Comparison of ENCODE assay signal across 8 mouse cellular contexts in the genomic region with DNA sequence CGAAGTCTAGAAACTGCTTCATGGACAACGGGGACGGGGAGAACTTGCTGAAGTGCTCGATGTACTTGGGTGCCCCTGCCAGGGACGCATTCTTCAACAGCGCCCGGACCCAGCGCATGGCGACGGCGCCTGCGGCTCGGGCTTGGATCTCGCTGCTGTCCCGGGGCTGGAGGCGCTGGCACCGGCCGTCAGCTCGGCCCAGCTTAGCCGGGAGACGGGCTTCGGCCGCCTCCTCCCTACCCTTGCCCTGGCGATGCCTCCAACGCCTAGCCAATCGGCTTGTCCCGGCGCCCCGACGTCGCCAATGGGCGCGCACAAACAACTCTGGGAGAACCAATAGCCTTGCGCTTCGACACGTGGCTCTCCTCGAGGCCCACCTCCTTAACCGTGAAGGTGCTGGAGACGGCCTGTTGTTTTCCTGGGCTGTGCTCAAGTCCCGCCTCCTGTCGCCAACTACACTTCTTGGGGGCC. TPM values are rescaled to one million over a fixed set of nuclear protein-coding genes. Genes with fewer than 3 reads are reported as not detected.
DNase-seq lines count a peak whose midpoint lies in the region; ATAC-seq and TF ChIP-seq lines count a peak whose summit lies in the region.

A gene (minus strand): TSS at position 216 of the 471 bp plus-strand sequence.

- no peak for TF ChIP-seq CTCF in MEL (IDR thresholded peaks at IDR 0.05 in 2 of 3, conservative IDR thresholded peaks at IDR 0.05 in 1 of 3; ENCODE audit: control insufficient read depth in 1 of 3, insufficient read depth in 1 of 3, low read depth in 2 of 3, low read length in 3 of 3, poor library complexity in 1 of 3, severe bottlenecking in 1 of 3)
- TF ChIP-seq CTCF in stomach, postnatal 0 days (IDR thresholded peaks at IDR 0.05; ENCODE audit: low read depth): no peak

- no peak within 1 kb of the TSS for H3K27ac ChIP-seq in MEL (ENCODE audit: control insufficient read depth, low read depth, low read length)
- peak within 1 kb of the TSS; percentile 79 for H3K27ac ChIP-seq in forebrain, embryonic 15.5 days (replicated peaks)
- peak within 1 kb of the TSS; percentile 79 for H3K27ac ChIP-seq in liver, embryonic 16.5 days (ENCODE audit: low read length)
- no peak within 1 kb of the TSS for H3K27ac ChIP-seq in neural tube, embryonic 12.5 days
- H3K27ac ChIP-seq in stomach, postnatal 0 days (replicated peaks): peak within 1 kb of the TSS; percentile 92

- H3K4me2 ChIP-seq in forebrain, embryonic 15.5 days (replicated peaks): peak within 1 kb of the TSS; percentile 91
- peak within 1 kb of the TSS; percentile 96 for H3K4me2 ChIP-seq in liver, embryonic 16.5 days (ENCODE audit: low read depth, low read length)
- H3K4me2 ChIP-seq in neural tube, embryonic 12.5 days (replicated peaks): peak within 1 kb of the TSS; percentile 84
- H3K4me2 ChIP-seq in stomach, postnatal 0 days (replicated peaks; ENCODE audit: low read depth): peak within 1 kb of the TSS; percentile 94

- H3K27me3 ChIP-seq in MEL (ENCODE audit: control insufficient read depth in 1 of 2, insufficient read depth in 2 of 2, low read length in 2 of 2): 0 out of 4 replicates have a peak, but pooled peaks cover 0 to 3% of the 10 kb centered on the region in 2 experiments
- H3K27me3 ChIP-seq in forebrain, embryonic 15.5 days: no peaks in the 10 kb centered on the region
- no peaks in the 10 kb centered on the region for H3K27me3 ChIP-seq in liver, embryonic 16.5 days (ENCODE audit: control insufficient read depth, insufficient read depth, low read depth, low read length)
- H3K27me3 ChIP-seq in neural tube, embryonic 12.5 days (replicated peaks): no peaks in the 10 kb centered on the region
- H3K27me3 ChIP-seq in stomach, postnatal 0 days (ENCODE audit: control insufficient read depth, insufficient read depth, low read length): no peaks in the 10 kb centered on the region

- no peak for TF ChIP-seq EP300 in MEL (IDR thresholded peaks at IDR 0.05; ENCODE audit: low read depth in 1 of 2, low read length in 2 of 2)
- peak; percentile 84 for TF ChIP-seq EP300 in stomach, postnatal 0 days (optimal IDR thresholded peaks at IDR 0.05)

- ATAC-seq in forebrain, embryonic 15.5 days (replicated peaks): peak; percentile 97
- ATAC-seq in liver, embryonic 16.5 days (ENCODE audit: low read depth): peak; percentile 99
- peak; percentile 98 for ATAC-seq in neural tube, embryonic 12.5 days (ENCODE audit: low FRiP score, low read depth)
- ATAC-seq in stomach, postnatal 0 days (ENCODE audit: low FRiP score, low TSS enrichment): peak; percentile 95

- peak within 1 kb of the TSS; percentile 74 for H3K4me3 ChIP-seq in MEL (ENCODE audit: control insufficient read depth in 1 of 2, insufficient read depth in 1 of 2, low read depth in 2 of 2, low read length in 2 of 2)
- H3K4me3 ChIP-seq in forebrain, embryonic 15.5 days: peak within 1 kb of the TSS; percentile 86
- peak within 1 kb of the TSS; percentile 78 for H3K4me3 ChIP-seq in liver, embryonic 16.5 days (ENCODE audit: low read depth, low read length)
- H3K4me3 ChIP-seq in neural tube, embryonic 12.5 days: peak within 1 kb of the TSS; percentile 69
- peak within 1 kb of the TSS; percentile 77 for H3K4me3 ChIP-seq in stomach, postnatal 0 days (ENCODE audit: low read depth, low read length)

- H3K9ac ChIP-seq in MEL (ENCODE audit: control insufficient read depth, low read depth, low read length, poor library complexity, severe bottlenecking): peak within 1 kb of the TSS; percentile 72
- peak within 1 kb of the TSS; percentile 64 for H3K9ac ChIP-seq in forebrain, embryonic 15.5 days (replicated peaks)
- H3K9ac ChIP-seq in liver, embryonic 16.5 days (ENCODE audit: low read depth, low read length): peak within 1 kb of the TSS; percentile 81
- H3K9ac ChIP-seq in neural tube, embryonic 12.5 days: peak within 1 kb of the TSS; percentile 64
- H3K9ac ChIP-seq in stomach, postnatal 0 days (ENCODE audit: low read length): peak within 1 kb of the TSS; percentile 88

- no peak for TF ChIP-seq RAD21 in MEL (IDR thresholded peaks at IDR 0.05; ENCODE audit: low read depth, low read length)

- peak; percentile 99 for DNase-seq in MEL (ENCODE audit: low read depth, low spot score)
- peak; percentile 96 to 98 for DNase-seq in cerebellum, adult 18-20 months
- DNase-seq in heart, postnatal 14 days: peak; percentile 95
- peak; percentile 92 for DNase-seq in large intestine, adult 2 months (ENCODE audit: low read depth, low spot score)
- peak; percentile 97 for DNase-seq in stomach, postnatal 0 days (ENCODE audit: low spot score)

- H3K4me1 ChIP-seq in MEL (ENCODE audit: control insufficient read depth in 1 of 2, insufficient read depth in 2 of 2, low read length in 2 of 2): peaks cover 0 to 7% of the 10 kb centered on the region in 2 experiments; a peak in 2 of 4 replicates
- peaks cover 28% of the 10 kb centered on the region for H3K4me1 ChIP-seq in forebrain, embryonic 15.5 days
- H3K4me1 ChIP-seq in liver, embryonic 16.5 days (ENCODE audit: control insufficient read depth, low read depth, low read length): peaks cover 23% of the 10 kb centered on the region
- peaks cover 14% of the 10 kb centered on the region for H3K4me1 ChIP-seq in neural tube, embryonic 12.5 days
- H3K4me1 ChIP-seq in stomach, postnatal 0 days (replicated peaks; ENCODE audit: control insufficient read depth, insufficient read depth): peaks cover 3% of the 10 kb centered on the region

- intact Hi-C loops in heart, postnatal 14 days (cut with DNase I): loop anchor here (5.0 kb wide), 3 partner anchors 64 to 216 kb away; a partner anchor contains a TSS

- H3K36me3 ChIP-seq in MEL (ENCODE audit: control insufficient read depth in 1 of 2, insufficient read depth in 2 of 2, low read length in 2 of 2): no peaks in the 10 kb centered on the region; a peak in 1 of 4 replicates
- no peaks in the 10 kb centered on the region for H3K36me3 ChIP-seq in forebrain, embryonic 15.5 days
- H3K36me3 ChIP-seq in liver, embryonic 16.5 days (ENCODE audit: control insufficient read depth, insufficient read depth): no peaks in the 10 kb centered on the region
- no peaks in the 10 kb centered on the region for H3K36me3 ChIP-seq in neural tube, embryonic 12.5 days
- H3K36me3 ChIP-seq in stomach, postnatal 0 days (ENCODE audit: control insufficient read depth, insufficient read depth, low read length): 0 out of 2 replicates have a peak, but pooled peaks cover 2% of the 10 kb centered on the region

- under 1% methylated on average over 41 of the region's 41 CpGs for WGBS in forebrain, embryonic 15.5 days
- WGBS in large intestine, adult 2 months: under 1% methylated on average over 41 of the region's 41 CpGs
- WGBS in liver, embryonic 16.5 days (ENCODE audit: insufficient replicate concordance): under 1% methylated on average over 41 of the region's 41 CpGs
- WGBS in neural tube, embryonic 12.5 days: under 1% methylated on average over 41 of the region's 41 CpGs
- under 1% methylated on average over 38 of the region's 41 CpGs for WGBS in stomach, postnatal 0 days

- no peaks in the 10 kb centered on the region for H3K79me2 ChIP-seq in MEL (ENCODE audit: control insufficient read depth, insufficient read depth, low read length, poor library complexity)

- H3K9me3 ChIP-seq in MEL (replicated peaks; ENCODE audit: insufficient read depth, low read length): no peaks in the 10 kb centered on the region
- H3K9me3 ChIP-seq in forebrain, embryonic 15.5 days: no peaks in the 10 kb centered on the region
- no peaks in the 10 kb centered on the region for H3K9me3 ChIP-seq in liver, embryonic 16.5 days (replicated peaks; ENCODE audit: control insufficient read depth, low read length)
- H3K9me3 ChIP-seq in neural tube, embryonic 12.5 days: no peaks in the 10 kb centered on the region
- no peaks in the 10 kb centered on the region for H3K9me3 ChIP-seq in stomach, postnatal 0 days (ENCODE audit: control insufficient read depth, low read length)

- peak; percentile 50 to 52; a peak in 2 of 4 replicates for TF ChIP-seq POLR2A in MEL (IDR thresholded peaks at IDR 0.05; ENCODE audit: control insufficient read depth in 1 of 2, insufficient read depth in 1 of 2, low read depth in 1 of 2, low read length in 2 of 2, poor library complexity in 1 of 2)

TF ChIP-seq in MEL, 35 proteins besides CTCF, POLR2A, EP300 and RAD21 (continues in another document):
- TF ChIP-seq CHD1 (IDR thresholded peaks at IDR 0.05; ENCODE audit: low read depth, low read length) (no peak), MAX (IDR thresholded peaks at IDR 0.05; ENCODE audit: low read length) (peak; percentile 99), ZMIZ1 (IDR thresholded peaks at IDR 0.05; ENCODE audit: low read depth, low read length) (no peak), TBP (IDR thresholded peaks at IDR 0.05; ENCODE audit: low read depth, low read length) (no peak), MYC (IDR thresholded peaks at IDR 0.05; ENCODE audit: low read depth, low read length) (peak; percentile 84), ZNF384 (IDR thresholded peaks at IDR 0.05; ENCODE audit: low read depth, low read length) (no peak), POLR2AphosphoS2 (IDR thresholded peaks at IDR 0.05; ENCODE audit: low read length) (no peak), GATA1 (IDR thresholded peaks at IDR 0.05; ENCODE audit: low read depth, low read length) (no peak), NELFE (IDR thresholded peaks at IDR 0.05; ENCODE audit: low read depth, low read length) (no peak), USF2 (IDR thresholded peaks at IDR 0.05; ENCODE audit: borderline replicate concordance in 1 of 2, insufficient read depth in 1 of 2, low read depth in 1 of 2, low read length in 2 of 2) (peak; percentile 36 to 79; a peak in 3 of 4 replicates), TAL1 (IDR thresholded peaks at IDR 0.05; ENCODE audit: low read length) (no peak), NRF1 (IDR thresholded peaks at IDR 0.05; ENCODE audit: insufficient read depth, low read depth, low read length, poor library complexity, severe bottlenecking) (peak; percentile 48; the same call in 1 of the 2 replicates), SIN3A (IDR thresholded peaks at IDR 0.05; ENCODE audit: low read length) (peak; percentile 99), MYB (IDR thresholded peaks at IDR 0.05; ENCODE audit: low read depth, low read length) (no peak), HCFC1 (IDR thresholded peaks at IDR 0.05; ENCODE audit: low read depth, low read length) (peak; percentile 81)

RNA-seq across cellular contexts. Expression of the gene that starts here (rescaled TPM):
- total RNA-seq in MEL (2012; rRNA removed): 0.56 and 0.81 TPM in 2 replicates
- polyA plus RNA-seq in MEL (2012; ENCODE audit: insufficient read depth in 1 of 2, insufficient read length in 2 of 2, low read depth in 1 of 2, low replicate concordance in 2 of 2, missing spikeins in 1 of 2): 1 to 10 TPM in 1 of 2 experiments, not detected in 1; 8.0 TPM
- 26.4 and 27.3 TPM in 2 replicates for polyA plus RNA-seq in forebrain, embryonic 15.5 days (2015; fragmentation: Nextera tagmentation; extraction: Ambion mirVana)
- total RNA-seq in heart, postnatal 14 days (2021): 100 to 1,000 TPM; 297 to 326 TPM
- polyA plus RNA-seq in large intestine, adult 2 months (2012; rRNA removed): 47.3 and 81.2 TPM in 2 replicates
- polyA plus RNA-seq in liver, embryonic 16.5 days (2015; fragmentation: Nextera tagmentation; extraction: Ambion mirVana): 10.7 and 13.9 TPM in 2 replicates
- polyA plus RNA-seq in neural tube, embryonic 12.5 days (2016; fragmentation: Nextera tagmentation; extraction: Ambion mirVana): 20.5 and 20.6 TPM in 2 replicates
- polyA plus RNA-seq in stomach, postnatal 0 days (2015; fragmentation: Nextera tagmentation; extraction: Ambion mirVana): 29.8 and 39.0 TPM in 2 replicates

Comparison
In these comparisons a context has a peak if more than half of its experiments do, and no peak if none do; other contexts are left out.
1. RNA of the gene that starts here (total RNA-seq): 297 to 326 TPM in heart, postnatal 14 days; 0.56 to 0.81 TPM in MEL; every median in the first group is over 100 times any median in the second.
2. H3K27ac ChIP-seq: peak in forebrain, embryonic 15.5 days (single experiment), liver, embryonic 16.5 days (single experiment) and stomach, postnatal 0 days (single experiment); none in MEL (single experiment) and neural tube, embryonic 12.5 days (single experiment).
3. Peak in every context shown above with its lines, with median percentiles within 50 percentile points of each other: DNase-seq, H3K4me3 ChIP-seq, H3K9ac ChIP-seq, ATAC-seq and H3K4me2 ChIP-seq.